Mouse (Mus musculus) Patski (cell line): ENCODE results near the gene Synpo2. TPM values are rescaled to one million over a fixed set of nuclear protein-coding genes. Genes with fewer than 3 reads are reported as not detected.

Experiments used
- ATAC-seq: fragments of 100-300 bp; one replicate; pipeline ENCODE4 v1.8.0; 2021
- CTCF ChIA-PET: fragments of 350-600 bp; sonication (Branson Sonifier 250); formaldehyde crosslinking; loops from one replicate; lab custom pipeline; 2022; ENCODE audit warnings: inconsistent platforms; lab: Charles Lee
- POLR2A ChIA-PET: fragments of 350-600 bp; sonication (Branson Sonifier 250); formaldehyde crosslinking; loops from one replicate; lab custom pipeline; 2022; ENCODE audit warnings: antibody characterized with exemption, inconsistent platforms; lab: Charles Lee
- DNase-seq: peaks from one replicate; pipeline ENCODE4 v3.0.0-alpha.2; 2011; ENCODE audit warnings: low read depth, low spot score
- H3K27me3 ChIP-seq: fragments of 371-371 bp; one replicate; pipeline ENCODE4 v1.5.1; 2021
- CTCF ChIP-seq: fragments of 100-300 bp; IDR thresholded peaks from one replicate; pipeline ENCODE4 v1.5.1; 2021
- in situ Hi-C: fragments of 300-500 bp; cut with MboI; formaldehyde crosslinking; loops from 3 replicates; pipeline ENCODE4 v1.11.1; 2018; ENCODE audit warnings: low pct_unique_long_range_greater_than_20kb, mixed read lengths
- polyA plus RNA-seq: library from polyadenylated mRNA; unstranded; gene quantifications from one replicate; pipeline ENCODE4 v1.2.3, GENCODE M21; 2021

Gene Synpo2
- polyA plus RNA-seq, 1 experiment from 2014 or later = 0.83 TPM

GRCm38 (mm10) chr3:123145942-123146341, 90.0 kb downstream of the Synpo2 start:
- ChIA-PET POLR2A (no interaction called here), CTCF (no interaction called here)
- in situ Hi-C loops = no loop called here
- DNase-seq (no peak), ATAC-seq (no peak)
- H3K27me3 ChIP-seq = no peaks in the 10 kb centered on the region
- TF ChIP-seq CTCF = no peak

DNA sequence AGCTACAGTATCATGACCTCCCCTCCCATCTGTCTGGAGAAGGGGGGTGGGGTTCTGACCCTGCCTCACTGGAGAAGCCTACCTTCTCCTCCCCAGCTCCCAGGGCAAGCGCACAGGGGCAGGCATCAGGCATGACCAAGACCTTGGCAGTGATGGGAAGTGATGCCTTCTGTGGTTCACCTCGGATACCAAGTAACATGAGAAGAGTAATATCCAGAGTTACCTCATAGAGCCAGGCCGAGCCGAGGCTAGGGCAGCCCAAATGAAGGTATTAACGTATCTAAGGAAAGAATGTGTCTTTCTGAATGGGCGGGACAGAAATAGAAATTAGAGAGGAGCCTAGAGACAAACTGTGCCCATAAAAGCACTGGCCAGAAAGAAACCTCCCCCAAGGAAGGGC, 92.5 kb downstream of the Synpo2 start:
- no peak for DNase-seq
- H3K27me3 ChIP-seq = no peaks in the 10 kb centered on the region
- peak; percentile 44 for ATAC-seq
- ChIA-PET POLR2A (interaction anchor here (1.2 kb wide), 1 partner anchor 12 kb away, joined by 3 read pairs; no protein-coding TSS in a partner anchor), CTCF (interaction anchor here (0.7 to 3.9 kb wide), 6 partner anchors 10 to 27 kb away, joined by 3 to 23 read pairs (median 4); no protein-coding TSS in a partner anchor)
- in situ Hi-C loops = no loop called here
- no peak for TF ChIP-seq CTCF

- POLR2A ChIA-PET = interaction anchor here (1.2 kb wide), 2 partner anchors 13 to 216 kb away, joined by 3 read pairs; no protein-coding TSS in a partner anchor
- H3K27me3 ChIP-seq = no peaks in the 10 kb centered on the region
- no peak for TF ChIP-seq CTCF
- in situ Hi-C loops = no loop called here
- CTCF ChIA-PET = interaction anchor here (0.6 to 3.9 kb wide), 5 partner anchors 11 to 174 kb away, joined by 3 to 23 read pairs (median 4); no protein-coding TSS in a partner anchor
- DNase-seq (no peak), ATAC-seq (no peak)
Observed at GRCm38 (mm10) chr3:123142298-123142697, 93.7 kb downstream of the Synpo2 start.

GRCm38 (mm10) chr3:123141069-123141468, 94.9 kb downstream of the Synpo2 start:
- DNase-seq (no peak), ATAC-seq (no peak)
- ChIA-PET POLR2A (interaction anchor here (0.6 kb wide), 1 partner anchor 9 kb away, joined by 3 read pairs; no protein-coding TSS in a partner anchor), CTCF (interaction anchor here (0.6 to 3.9 kb wide), 4 partner anchors 9 to 34 kb away, joined by 3 to 23 read pairs (median 11); no protein-coding TSS in a partner anchor)
- in situ Hi-C loops = no loop called here
- no peak for TF ChIP-seq CTCF
- H3K27me3 ChIP-seq = no peaks in the 10 kb centered on the region

- no peaks in the 10 kb centered on the region for H3K27me3 ChIP-seq
- ChIA-PET CTCF (interaction anchor here (0.9 to 3.3 kb wide), 6 partner anchors 10 to 95 kb away, joined by 3 to 31 read pairs (median 4); no protein-coding TSS in a partner anchor), POLR2A (no interaction called here)
- in situ Hi-C loops = no loop called here
- ATAC-seq = no peak
- TF ChIP-seq CTCF = no peak
- no peak for DNase-seq
Observed at GRCm38 (mm10) chr3:123140134-123140533, 95.8 kb downstream of the Synpo2 start.

DNA sequence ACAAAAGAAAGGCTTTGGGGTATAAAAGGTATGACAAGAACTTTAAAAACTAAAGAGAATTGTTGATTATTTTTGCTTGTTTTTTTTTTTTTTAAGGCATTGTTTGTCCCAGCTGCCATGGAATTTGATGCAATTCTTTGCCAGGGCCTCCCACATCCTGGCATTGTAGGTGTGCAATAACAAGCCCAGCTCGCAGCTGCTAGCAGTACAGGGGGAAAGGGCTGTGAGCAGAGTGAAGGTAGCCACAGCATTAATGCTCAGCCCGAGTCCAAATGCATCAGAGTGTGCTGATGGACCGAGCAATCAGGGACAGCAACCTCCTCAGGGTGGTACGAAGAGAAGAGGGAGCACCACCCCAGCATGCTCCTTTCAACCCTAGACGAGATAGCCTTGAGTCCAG, 96.3 kb downstream of the Synpo2 start:
- no peaks in the 10 kb centered on the region for H3K27me3 ChIP-seq
- ATAC-seq (no peak), DNase-seq (no peak)
- ChIA-PET CTCF (interaction anchor here (0.9 to 3.3 kb wide), 7 partner anchors 10 to 95 kb away, joined by 3 to 31 read pairs (median 5); no protein-coding TSS in a partner anchor), POLR2A (interaction anchor here (0.6 to 0.8 kb wide), 2 partner anchors 139 to 525 kb away, joined by 3 to 5 read pairs; no protein-coding TSS in a partner anchor)
- no peak for TF ChIP-seq CTCF
- in situ Hi-C loops = no loop called here

GRCm38 (mm10) chr3:123138274-123139003, 97.5 kb downstream of the Synpo2 start:
- POLR2A ChIA-PET = interaction anchor here (0.8 kb wide), 1 partner anchor 22 kb away, joined by 3 read pairs; no protein-coding TSS in a partner anchor

GRCm38 (mm10) chr3:123132101-123132500, 103.8 kb downstream of the Synpo2 start:
- no peak for ATAC-seq
- no peak for TF ChIP-seq CTCF
- H3K27me3 ChIP-seq = no peaks in the 10 kb centered on the region
- DNase-seq = no peak
- POLR2A ChIA-PET = no interaction called here
- in situ Hi-C loops = no loop called here
- CTCF ChIA-PET = interaction anchor here (0.8 to 1.3 kb wide), 3 partner anchors 8 to 27 kb away, joined by 3 read pairs; no protein-coding TSS in a partner anchor

More at GRCm38 (mm10) chr3:123138274-123139003, 97.5 kb downstream of the Synpo2 start:
- ATAC-seq = peak; percentile 88
- in situ Hi-C loops = no loop called here
- H3K27me3 ChIP-seq = no peaks in the 10 kb centered on the region
- no peak for TF ChIP-seq CTCF
- CTCF ChIA-PET = interaction anchor here (0.9 to 3.3 kb wide), 12 partner anchors 8 to 232 kb away, joined by 3 to 31 read pairs (median 8); no protein-coding TSS in a partner anchor
- peak; percentile 98 for DNase-seq

- no peak for TF ChIP-seq CTCF
- DNase-seq (no peak), ATAC-seq (no peak)
- POLR2A ChIA-PET = no interaction called here
- CTCF ChIA-PET = interaction anchor here (0.8 to 2.1 kb wide), 5 partner anchors 12 to 113 kb away, joined by 3 to 7 read pairs (median 3); no protein-coding TSS in a partner anchor
- in situ Hi-C loops = no loop called here
- no peaks in the 10 kb centered on the region for H3K27me3 ChIP-seq
Observed at GRCm38 (mm10) chr3:123131151-123131756, 104.7 kb downstream of the Synpo2 start.
